23 mouse cellular contexts compared by ENCODE assay signal in the genomic region with DNA sequence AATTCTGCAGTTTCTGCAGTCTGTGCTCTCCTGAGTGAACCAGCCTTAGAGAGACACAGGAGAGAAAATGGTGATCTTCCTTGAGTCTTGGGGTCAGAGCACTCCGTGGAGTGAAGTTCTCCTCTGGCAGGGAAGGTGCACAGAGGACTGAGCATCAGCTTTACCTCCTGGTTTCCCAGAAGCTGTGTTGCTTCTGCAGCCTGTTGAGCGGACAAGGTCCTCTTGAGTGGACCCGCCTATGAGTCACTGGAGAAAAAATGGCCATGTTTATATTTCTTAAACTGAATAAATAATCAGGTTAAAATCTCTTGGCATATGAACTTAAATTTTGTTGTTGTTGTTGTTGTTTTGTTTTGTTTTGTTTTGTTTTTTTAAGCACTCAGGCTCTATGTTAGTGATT. TPM values are rescaled to one million over a fixed set of nuclear protein-coding genes. Genes with fewer than 3 reads are reported as not detected.
DNase-seq lines count a peak whose midpoint lies in the region; ATAC-seq lines count a peak whose summit lies in the region.
"Had no signal": no experiment of that assay in that cellular context is flagged by ENCODE, and none has a peak within 500 bp of the region (broad histone marks: within the 10 kb centered on the region; RNA-seq: fewer than 3 reads in every experiment).

No protein-coding gene starts in this region.

- H3K4me3 ChIP-seq in kidney, embryonic 14.5 days (ENCODE audit: low read length) = no peak overlapping the region
- H3K4me3 ChIP-seq in kidney, embryonic 16.5 days (ENCODE audit: low read length) = no peak overlapping the region
- H3K4me3 ChIP-seq in lung, embryonic 15.5 days = no peak overlapping the region
- no peak overlapping the region for H3K4me3 ChIP-seq in neural tube, embryonic 15.5 days (replicated peaks)
- H3K4me3 ChIP-seq: embryonic facial prominence, embryonic 10.5 days; embryonic facial prominence, embryonic 12.5 days; forebrain, embryonic 13.5 days had no signal

- no peaks in the 10 kb centered on the region for H3K27me3 ChIP-seq in kidney, embryonic 14.5 days (ENCODE audit: control insufficient read depth, insufficient read depth, low read length)
- H3K27me3 ChIP-seq in kidney, embryonic 16.5 days (ENCODE audit: insufficient read depth, low read length) = no peaks in the 10 kb centered on the region
- H3K27me3 ChIP-seq in lung, embryonic 15.5 days = no peaks in the 10 kb centered on the region
- no peaks in the 10 kb centered on the region for H3K27me3 ChIP-seq in neural tube, embryonic 15.5 days (replicated peaks)
- H3K27me3 ChIP-seq: CH12.LX; embryonic facial prominence, embryonic 12.5 days; forebrain, embryonic 13.5 days; Patski had no signal

- no peaks in the 10 kb centered on the region for H3K36me3 ChIP-seq in kidney, embryonic 14.5 days (ENCODE audit: control insufficient read depth, insufficient read depth, low read length)
- no peaks in the 10 kb centered on the region for H3K36me3 ChIP-seq in kidney, embryonic 16.5 days (ENCODE audit: insufficient read depth, low read length)
- H3K36me3 ChIP-seq in lung, embryonic 15.5 days = 0 out of 2 replicates have a peak, but pooled peaks cover 3% of the 10 kb centered on the region
- H3K36me3 ChIP-seq in neural tube, embryonic 15.5 days = no peaks in the 10 kb centered on the region
- H3K36me3 ChIP-seq: G1E had no signal

- no peak overlapping the region for H3K4me2 ChIP-seq in kidney, embryonic 14.5 days (replicated peaks; ENCODE audit: low read depth, low read length)
- H3K4me2 ChIP-seq in kidney, embryonic 16.5 days (replicated peaks; ENCODE audit: low read depth, low read length) = no peak overlapping the region
- H3K4me2 ChIP-seq in lung, embryonic 15.5 days = no peak overlapping the region
- no peak overlapping the region for H3K4me2 ChIP-seq in neural tube, embryonic 15.5 days
- H3K4me2 ChIP-seq: embryonic facial prominence, embryonic 12.5 days; forebrain, embryonic 13.5 days had no signal

- H3K4me1 ChIP-seq in kidney, embryonic 14.5 days (ENCODE audit: control insufficient read depth, insufficient read depth, low read length) = no peaks in the 10 kb centered on the region; the same call in 1 of the 2 replicates
- 0 out of 2 replicates have a peak, but pooled peaks cover 6% of the 10 kb centered on the region for H3K4me1 ChIP-seq in kidney, embryonic 16.5 days (ENCODE audit: insufficient read depth, low read length)
- H3K4me1 ChIP-seq in lung, embryonic 15.5 days = peaks cover 10% of the 10 kb centered on the region
- peaks cover 2% of the 10 kb centered on the region; the same call in 1 of the 2 replicates for H3K4me1 ChIP-seq in neural tube, embryonic 15.5 days
- H3K4me1 ChIP-seq: embryonic facial prominence, embryonic 10.5 days; embryonic facial prominence, embryonic 12.5 days; forebrain, embryonic 13.5 days had no signal

- H3K27ac ChIP-seq in kidney, embryonic 14.5 days (ENCODE audit: low read depth, low read length) = no peak overlapping the region
- 0 out of 2 replicates have a peak overlapping the region, but pooled peaks have one; percentile 53 for H3K27ac ChIP-seq in kidney, embryonic 16.5 days (ENCODE audit: low read length)
- peak overlapping the region; percentile 82 for H3K27ac ChIP-seq in lung, embryonic 15.5 days
- 0 out of 2 replicates have a peak overlapping the region, but pooled peaks have one; percentile 2 for H3K27ac ChIP-seq in neural tube, embryonic 15.5 days (replicated peaks)
- H3K27ac ChIP-seq: embryonic facial prominence, embryonic 10.5 days; embryonic facial prominence, embryonic 12.5 days; forebrain, embryonic 13.5 days had no signal

- ATAC-seq in kidney, embryonic 14.5 days (ENCODE audit: low FRiP score, low TSS enrichment) = peak; percentile 60; the same call in 1 of the 2 replicates
- ATAC-seq in kidney, embryonic 16.5 days (ENCODE audit: low FRiP score, low TSS enrichment) = peak; percentile 67; the same call in 1 of the 2 replicates
- ATAC-seq in lung, embryonic 15.5 days (ENCODE audit: borderline replicate concordance, extremely low read depth, low FRiP score, low TSS enrichment) = peak; percentile 73; the same call in 1 of the 2 replicates
- 0 out of 2 replicates have a peak, but pooled peaks have one; percentile 8 for ATAC-seq in neural tube, embryonic 15.5 days (ENCODE audit: low FRiP score)
- ATAC-seq: activated CD4-positive, CD25-positive, alpha-beta regulatory T cell, adult 4 months; CD4-positive, CD25-positive, alpha-beta regulatory T cell, adult 4 months; forebrain, embryonic 13.5 days; Patski had no signal

- WGBS in kidney, embryonic 14.5 days = 81% methylated on average over 3 of the region's 3 CpGs
- WGBS in kidney, embryonic 16.5 days = 73% methylated on average over 3 of the region's 3 CpGs
- WGBS in lung, embryonic 15.5 days = 39% methylated on average over 3 of the region's 3 CpGs
- 92% methylated on average over 3 of the region's 3 CpGs for WGBS in neural tube, embryonic 15.5 days

- H3K9me3 ChIP-seq in kidney, embryonic 14.5 days (ENCODE audit: control insufficient read depth, low read length) = no peaks in the 10 kb centered on the region
- no peaks in the 10 kb centered on the region for H3K9me3 ChIP-seq in kidney, embryonic 16.5 days (ENCODE audit: low read length)
- H3K9me3 ChIP-seq in lung, embryonic 15.5 days = no peaks in the 10 kb centered on the region
- no peaks in the 10 kb centered on the region for H3K9me3 ChIP-seq in neural tube, embryonic 15.5 days (replicated peaks)
- H3K9me3 ChIP-seq: embryonic facial prominence, embryonic 10.5 days; embryonic facial prominence, embryonic 12.5 days; forebrain, embryonic 13.5 days; G1E had no signal

- no peak overlapping the region for H3K9ac ChIP-seq in kidney, embryonic 14.5 days (ENCODE audit: low read depth, low read length)
- H3K9ac ChIP-seq in kidney, embryonic 16.5 days (replicated peaks; ENCODE audit: low read length) = no peak overlapping the region
- H3K9ac ChIP-seq in lung, embryonic 15.5 days = no peak overlapping the region
- H3K9ac ChIP-seq in neural tube, embryonic 15.5 days (replicated peaks) = no peak overlapping the region
- H3K9ac ChIP-seq: embryonic facial prominence, embryonic 12.5 days; forebrain, embryonic 13.5 days had no signal

- no peak for DNase-seq in kidney, postnatal 4 days
- DNase-seq in kidney, postnatal 10 days = no peak
- DNase-seq in lung, postnatal 4 days = no peak
- DNase-seq in neural tube, embryonic 10.5 days (ENCODE audit: extremely low spot score, low spot score) = no peak
- DNase-seq: adrenal gland, adult 8-10 months; adrenal gland, postnatal 14 days; adrenal gland, postnatal 36 days; B cell, adult 2 months; cerebellum, adult 11-12 months; cerebellum, adult 2 months; cerebellum, adult 9-10 months had no signal

RNA-seq across cellular contexts. Expression of gene Adamts6, which starts 41.7 kb away (rescaled TPM):
- 2.8 and 4.8 TPM in 2 replicates for polyA plus RNA-seq in kidney, embryonic 14.5 days (2014; fragmentation: Nextera tagmentation; extraction: Ambion mirVana)
- 1.9 and 3.2 TPM in 2 replicates for polyA plus RNA-seq in kidney, embryonic 16.5 days (2015; fragmentation: Nextera tagmentation; extraction: Ambion mirVana)
- 2.9 and 3.6 TPM in 2 replicates for polyA plus RNA-seq in lung, embryonic 15.5 days (2015; fragmentation: Nextera tagmentation; extraction: Ambion mirVana)
- 0.96 and 1.1 TPM in 2 replicates for polyA plus RNA-seq in neural tube, embryonic 15.5 days (2015; fragmentation: Nextera tagmentation; extraction: Ambion mirVana)

Comparison
In these comparisons a context has a peak if more than half of its experiments do, and no peak if none do; other contexts are left out.
1. ATAC-seq: peak in every context shown above with its lines; median percentile 73 in lung, embryonic 15.5 days; 67 in kidney, embryonic 16.5 days; 60 in kidney, embryonic 14.5 days; 8 in neural tube, embryonic 15.5 days.